Mouse (Mus musculus) CH12.LX (cell line): ENCODE data around the gene Mef2d. TPM values are rescaled to one million over a fixed set of nuclear protein-coding genes. Genes with fewer than 3 reads are reported as not detected.

ENCODE experiments used
- DNase-seq: peaks from one replicate; pipeline ENCODE4 v3.0.0-alpha.2; 2013; ENCODE audit errors: extremely low read depth
- H3K27ac ChIP-seq: 2 replicates; pipeline ENCODE4 v1.5.1; 2012; ENCODE audit warnings: low read depth, mild to moderate bottlenecking, control low read depth, moderate library complexity; ENCODE audit not compliant: insufficient read depth
- H3K27me3 ChIP-seq: replicated peaks from 2 replicates; pipeline ENCODE3; 2012; ENCODE audit warnings: inconsistent platforms
- H3K36me3 ChIP-seq, 2 experiments: replicated peaks in 1 of 2; 2 replicates each; pipeline versions ENCODE3 to v1.6.1; 2012; ENCODE audit warnings: inconsistent platforms in 1 of 2, low read length in 1 of 2, mild to moderate bottlenecking in 1 of 2, mixed read lengths in 1 of 2, moderate library complexity in 1 of 2; ENCODE audit not compliant: control insufficient read depth in 1 of 2, insufficient read depth in 1 of 2
- H3K4me1 ChIP-seq, 2 experiments: 2 replicates each; pipeline ENCODE4 v1.6.1; 2012; ENCODE audit warnings: inconsistent platforms in 1 of 2, moderate library complexity in 1 of 2; ENCODE audit not compliant: insufficient read depth in 2 of 2, control insufficient read depth in 1 of 2
- H3K4me2 ChIP-seq: 2 replicates; pipeline ENCODE4 v1.6.1; 2012; ENCODE audit warnings: low read depth, mild to moderate bottlenecking, control low read depth; ENCODE audit not compliant: poor library complexity, insufficient read depth, severe bottlenecking
- H3K4me3 ChIP-seq, 3 experiments: fragments of 150-350 bp in 1 of 3; sonication (generic) in 1 of 3; replicated peaks in 1 of 3; 2 replicates each; pipeline versions ENCODE3 to v1.5.1; 2011 to 2012; ENCODE audit warnings: low read depth in 2 of 3, low read length in 2 of 3, mild to moderate bottlenecking in 2 of 3, moderate library complexity in 2 of 3, control low read depth in 1 of 3, improper control_type of control experiment in 1 of 3, inconsistent platforms in 1 of 3, mixed read lengths in 1 of 3; ENCODE audit not compliant: poor library complexity in 1 of 3
- H3K79me2 ChIP-seq: replicated peaks from 2 replicates; pipeline ENCODE4 v1.6.1; 2012; ENCODE audit warnings: mild to moderate bottlenecking, moderate library complexity; ENCODE audit not compliant: control insufficient read depth, poor library complexity, insufficient read depth, severe bottlenecking; ENCODE audit errors: extremely low read depth
- H3K9ac ChIP-seq: 2 replicates; pipeline ENCODE4 v1.6.1; 2012; ENCODE audit warnings: low read depth, mild to moderate bottlenecking, control low read depth, moderate library complexity; ENCODE audit not compliant: insufficient read depth
- H3K9me3 ChIP-seq: replicated peaks from 2 replicates; pipeline ENCODE3; 2012; ENCODE audit warnings: low read length, inconsistent platforms, mixed read lengths
- BHLHE40 ChIP-seq: IDR thresholded peaks from 2 replicates; pipeline ENCODE4 v1.6.1; 2011; ENCODE audit warnings: mild to moderate bottlenecking, low read depth, low read length, improper control_type of control experiment
- CTCF ChIP-seq, 2 experiments: IDR thresholded peaks in 1 of 2; conservative IDR thresholded peaks in 1 of 2; 2 replicates each; pipeline ENCODE4 v1.5.1; 2011 to 2012; ENCODE audit warnings: low read depth in 2 of 2, low read length in 2 of 2, improper control_type of control experiment in 1 of 2, inconsistent platforms in 1 of 2, mild to moderate bottlenecking in 1 of 2, moderate library complexity in 1 of 2
- EP300 ChIP-seq: IDR thresholded peaks from 2 replicates; pipeline ENCODE4 v1.6.1; 2011; ENCODE audit warnings: low read length, improper control_type of control experiment
- GABPA ChIP-seq: IDR thresholded peaks from 2 replicates; pipeline ENCODE4 v1.6.1; 2012; ENCODE audit warnings: low read depth, low read length, improper control_type of control experiment, inconsistent platforms; ENCODE audit not compliant: insufficient replicate concordance
- HCFC1 ChIP-seq: IDR thresholded peaks from 2 replicates; pipeline ENCODE4 v1.6.1; 2012; ENCODE audit warnings: low read depth, mild to moderate bottlenecking, inconsistent platforms, low read length, improper control_type of control experiment
- JUN ChIP-seq: IDR thresholded peaks from 2 replicates; pipeline ENCODE4 v1.6.1; 2011; ENCODE audit warnings: low read depth, mild to moderate bottlenecking, low read length, improper control_type of control experiment, moderate library complexity; ENCODE audit not compliant: insufficient read depth
- JUND ChIP-seq: conservative IDR thresholded peaks from 2 replicates; pipeline ENCODE4 v1.6.1; 2011; ENCODE audit warnings: low read depth, low read length, improper control_type of control experiment
- MAFK ChIP-seq: IDR thresholded peaks from 2 replicates; pipeline ENCODE4 v1.6.1; 2011; ENCODE audit warnings: low read length, improper control_type of control experiment; ENCODE audit not compliant: insufficient replicate concordance
- MAZ ChIP-seq: IDR thresholded peaks from 2 replicates; pipeline ENCODE4 v1.6.1; 2012; ENCODE audit warnings: low read depth, mild to moderate bottlenecking, inconsistent platforms, low read length, improper control_type of control experiment, moderate library complexity
- MXI1 ChIP-seq: IDR thresholded peaks from 2 replicates; pipeline ENCODE4 v1.6.1; 2011; ENCODE audit warnings: mild to moderate bottlenecking, low read depth, low read length, improper control_type of control experiment
- MYC ChIP-seq: IDR thresholded peaks from 2 replicates; pipeline ENCODE4 v1.6.1; 2011; ENCODE audit warnings: low read depth, mild to moderate bottlenecking, improper control_type of control experiment, low read length
- NELFE ChIP-seq: IDR thresholded peaks from 2 replicates; pipeline ENCODE4 v1.6.1; 2011; ENCODE audit warnings: low read depth, low read length, improper control_type of control experiment
- NRF1 ChIP-seq: IDR thresholded peaks from 2 replicates; pipeline ENCODE4 v1.6.1; 2014; ENCODE audit warnings: low read depth, mild to moderate bottlenecking, inconsistent platforms, low read length, improper control_type of control experiment, moderate library complexity
- PAX5 ChIP-seq: IDR thresholded peaks from 2 replicates; pipeline ENCODE4 v1.6.1; 2012; ENCODE audit warnings: low read length, inconsistent platforms, mixed read lengths
- POLR2AphosphoS2 ChIP-seq: IDR thresholded peaks from 2 replicates; pipeline ENCODE4 v1.6.1; 2011; ENCODE audit warnings: low read depth, low read length, improper control_type of control experiment
- RCOR1 ChIP-seq: conservative IDR thresholded peaks from 2 replicates; pipeline ENCODE4 v1.6.1; 2012; ENCODE audit warnings: low read depth, mild to moderate bottlenecking, inconsistent platforms, low read length, improper control_type of control experiment
- TBP ChIP-seq: conservative IDR thresholded peaks from 2 replicates; pipeline ENCODE4 v1.6.1; 2011; ENCODE audit warnings: low read depth, low read length, improper control_type of control experiment
- TCF12 ChIP-seq: IDR thresholded peaks from 2 replicates; pipeline ENCODE4 v1.6.1; 2014; ENCODE audit warnings: low read depth, mild to moderate bottlenecking, inconsistent platforms, low read length, improper control_type of control experiment
- ZKSCAN1 ChIP-seq: IDR thresholded peaks from 2 replicates; pipeline ENCODE4 v1.6.1; 2012; ENCODE audit warnings: low read depth, inconsistent platforms, low read length, improper control_type of control experiment, borderline replicate concordance
- ZMIZ1 ChIP-seq: IDR thresholded peaks from 2 replicates; pipeline ENCODE4 v1.6.1; 2012; ENCODE audit warnings: low read depth, mild to moderate bottlenecking, inconsistent platforms, low read length, improper control_type of control experiment
- ZNF384 ChIP-seq: IDR thresholded peaks from 2 replicates; pipeline ENCODE4 v1.6.1; 2012; ENCODE audit warnings: low read depth, low read length, improper control_type of control experiment, inconsistent platforms
- dilution Hi-C: fragments of 300-500 bp; cut with MboI; formaldehyde crosslinking; loops from 2 replicates; pipeline ENCODE4 v1.14.3; 2020; ENCODE audit warnings: low sequenced_read_pairs; ENCODE audit not compliant: extremely low pct_unique_long_range_greater_than_20kb, extremely low pct_ligation_motif_present
- in situ Hi-C: fragments of 300-500 bp; cut with MboI; formaldehyde crosslinking; loops from 3 replicates; pipeline ENCODE4 v1.14.3; 2019; ENCODE audit warnings: low sequenced_read_pairs, low pct_ligation_motif_present, low pct_unique_long_range_greater_than_20kb, mixed read lengths
- polyA plus RNA-seq: library from polyadenylated mRNA; unstranded; fragments of >175 nt; gene quantifications from 2 replicates; pipeline ENCODE4 v1.2.1, GENCODE M21; 2012; ENCODE audit warnings: low read depth; ENCODE audit not compliant: insufficient read length
- total RNA-seq, 2 experiments: library from RNA; depleted of rRNA; stranded (reverse); fragments of 300-350 nt in 1 of 2; fragments of >200 nt in 1 of 2; gene quantifications; 2 replicates each; pipeline ENCODE4 v1.2.3; 2012 to 2014

Gene Mef2d
- total and polyA plus RNA-seq, 3 experiments, result 4.8 to 75.8 (median 10.9) TPM

DNA sequence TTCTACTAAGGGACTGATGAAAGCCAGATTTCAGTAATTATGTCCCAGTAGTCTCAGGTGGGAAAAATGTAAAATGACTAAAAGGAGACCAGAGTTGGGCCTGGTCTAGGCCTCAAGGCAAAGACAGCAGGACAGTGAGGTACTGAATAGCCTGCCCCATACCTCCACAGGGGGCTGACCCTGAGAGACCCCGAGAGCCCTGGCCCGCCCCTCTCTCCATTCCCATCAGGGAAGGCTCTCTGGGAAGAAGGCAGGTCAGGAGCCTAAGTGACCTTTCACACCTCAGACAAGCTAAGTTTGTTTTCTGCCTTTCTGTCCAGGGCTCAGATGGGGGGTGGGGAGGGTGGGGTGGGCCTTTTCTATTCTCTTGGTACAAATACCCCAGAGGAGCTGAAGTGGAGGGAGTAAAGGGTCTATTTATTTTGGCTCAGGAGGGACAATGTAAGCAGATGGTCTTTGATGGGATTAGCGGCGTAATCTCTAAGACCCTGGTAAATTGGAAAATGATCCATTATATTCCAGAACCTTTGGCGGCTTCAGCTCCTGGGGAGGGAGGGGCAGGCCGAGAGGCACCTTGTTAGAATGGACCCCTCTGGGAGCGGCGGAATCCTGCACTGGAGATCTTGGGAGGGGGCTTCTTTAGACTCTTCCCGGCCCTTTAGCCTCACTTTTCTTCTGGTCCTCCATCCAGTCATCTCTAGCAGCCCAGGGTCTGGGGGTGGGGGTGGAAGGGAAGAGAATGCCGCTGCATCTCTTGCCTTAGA is 55.8 kb downstream of the Mef2d start:
- H3K4me2 ChIP-seq, result no peak overlapping the region
- TF ChIP-seq MYC (no peak), MAFK (no peak)
- H3K27me3 ChIP-seq, result peaks cover 84% of the 10 kb centered on the region
- H3K9me3 ChIP-seq, result peaks cover 11% of the 10 kb centered on the region
- no peak overlapping the region for H3K9ac ChIP-seq
- DNase-seq, result no peak
- no peak overlapping the region for H3K27ac ChIP-seq
- dilution Hi-C loops, result no loop called here
- in situ Hi-C loops, result no loop called here
- H3K79me2 ChIP-seq, result no peaks in the 10 kb centered on the region
- H3K4me1 ChIP-seq, result no peaks in the 10 kb centered on the region
- no peaks in the 10 kb centered on the region for H3K36me3 ChIP-seq
- no peak overlapping the region for H3K4me3 ChIP-seq

GRCm38 (mm10) chr3:88198505-88199020 is 56.4 kb downstream of the Mef2d start:
- in situ Hi-C loops, result no loop called here
- TF ChIP-seq PAX5, result no peak
- TF ChIP-seq ZKSCAN1, result no peak
- H3K4me3 ChIP-seq, result no peak overlapping the region
- peaks cover 85% of the 10 kb centered on the region for H3K27me3 ChIP-seq
- dilution Hi-C loops, result no loop called here
- no peak overlapping the region for H3K27ac ChIP-seq
- no peaks in the 10 kb centered on the region for H3K36me3 ChIP-seq
- H3K4me1 ChIP-seq, result no peaks in the 10 kb centered on the region
- no peak overlapping the region for H3K9ac ChIP-seq
- DNase-seq, result no peak
- H3K79me2 ChIP-seq, result no peaks in the 10 kb centered on the region
- H3K4me2 ChIP-seq, result no peak overlapping the region
- peaks cover 11% of the 10 kb centered on the region for H3K9me3 ChIP-seq

DNA sequence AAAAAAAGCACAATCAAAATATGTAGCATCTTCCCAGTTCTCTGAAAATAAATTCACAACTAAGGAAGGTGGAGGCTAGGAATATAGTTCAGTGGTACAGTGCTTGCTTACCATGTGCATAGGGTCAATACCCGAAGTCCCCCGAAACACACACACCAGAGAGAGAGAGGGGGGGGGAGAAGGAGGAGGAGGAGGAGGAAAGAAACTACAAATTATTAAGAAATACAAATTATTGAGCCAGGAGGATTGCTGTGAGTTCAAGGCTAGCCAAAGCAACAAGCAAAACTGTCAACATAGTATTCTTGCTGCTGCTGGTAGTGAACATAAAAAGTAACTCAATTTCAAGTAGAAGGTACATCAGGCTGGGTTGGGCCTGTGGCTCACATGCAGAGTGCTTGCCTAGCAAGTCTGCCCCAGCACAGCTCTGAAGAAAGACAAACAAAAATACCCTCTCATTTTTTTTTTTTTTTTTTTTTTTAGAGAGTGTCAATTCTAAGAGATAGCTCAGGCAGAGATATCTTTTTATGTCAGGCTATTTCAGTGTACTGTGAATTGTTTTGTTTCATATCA is 57.5 kb downstream of the Mef2d start:
- dilution Hi-C loops (no loop called here), in situ Hi-C loops (no loop called here)
- no peak overlapping the region for H3K4me2 ChIP-seq
- no peak for DNase-seq
- H3K4me1 ChIP-seq, result no peaks in the 10 kb centered on the region
- H3K36me3 ChIP-seq, result no peaks in the 10 kb centered on the region
- H3K27me3 ChIP-seq, result peaks cover 86% of the 10 kb centered on the region
- no peak overlapping the region for H3K9ac ChIP-seq
- no peaks in the 10 kb centered on the region for H3K79me2 ChIP-seq
- H3K27ac ChIP-seq, result no peak overlapping the region
- H3K4me3 ChIP-seq, result no peak overlapping the region
- TF ChIP-seq ZNF384, result no peak
- no peak for TF ChIP-seq RCOR1
- TF ChIP-seq POLR2AphosphoS2, result no peak
- no peak for TF ChIP-seq JUND
- no peak for TF ChIP-seq NRF1
- no peak for TF ChIP-seq MAZ
- TF ChIP-seq NELFE, result no peak
- TF ChIP-seq EP300, result no peak
- no peak for TF ChIP-seq TBP
- no peak for TF ChIP-seq JUN
- no peak for TF ChIP-seq MYC
- no peak for TF ChIP-seq HCFC1
- no peak for TF ChIP-seq GABPA
- no peak for TF ChIP-seq MXI1
- TF ChIP-seq ZMIZ1, result no peak
- no peak for TF ChIP-seq TCF12
- no peak for TF ChIP-seq CTCF (conservative IDR thresholded peaks at IDR 0.05 in 1 of 2, IDR thresholded peaks at IDR 0.05 in 1 of 2; ENCODE audit: low read depth in 2 of 2, low read length in 2 of 2)
- TF ChIP-seq ZKSCAN1, result no peak
- no peak for TF ChIP-seq BHLHE40
- H3K9me3 ChIP-seq, result peaks cover 7% of the 10 kb centered on the region
